Mouse (Mus musculus) liver, embryonic 14.5 days (tissue): Measurements from ENCODE around the gene Macf1.

Experiments used
- CTCF ChIP-seq: IDR thresholded peaks from 2 replicates; pipeline ENCODE4 v1.5.1; 2016; ENCODE audit warnings: antibody characterized with exemption, low read depth, control low read depth
- EP300 ChIP-seq: IDR thresholded peaks from 2 replicates; pipeline ENCODE4 v1.6.1; 2016; ENCODE audit warnings: antibody characterized with exemption, low read depth

DNA sequence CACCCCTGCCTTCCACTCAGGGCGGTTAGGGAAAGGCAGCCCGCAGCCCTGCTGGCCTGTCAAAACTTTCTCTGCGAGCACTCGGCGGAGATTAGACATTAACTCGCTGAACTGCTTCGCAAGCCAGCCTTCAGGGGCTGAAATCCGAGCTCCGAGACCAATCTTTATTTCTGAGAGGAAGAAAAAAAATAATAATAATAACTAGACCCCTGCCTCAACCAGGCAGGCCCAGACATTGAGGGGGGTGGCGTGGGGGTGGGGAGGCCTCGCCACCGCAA is 20.5 kb downstream of the Macf1 start:
- TF ChIP-seq EP300: no peak
- 0 out of 2 replicates have a peak, but pooled peaks have one; percentile 3 for TF ChIP-seq CTCF
